Comparison of ENCODE assay signal across 9 mouse cellular contexts in genomic region chr2:20899301-20899700, GRCm38 (mm10).
DNase-seq lines count a peak whose midpoint lies in the region; ATAC-seq and TF ChIP-seq lines count a peak whose summit lies in the region.
"Had no signal": no experiment of that assay in that cellular context is flagged by ENCODE, and none has a peak within 500 bp of the region (broad histone marks: within the 10 kb centered on the region; RNA-seq: fewer than 3 reads in every experiment).

No protein-coding gene starts in this region.

- peak; percentile 43; the same call in 1 of the 2 replicates for ATAC-seq in liver, embryonic 14.5 days (ENCODE audit: insufficient read depth)

- H3K9ac ChIP-seq in liver, embryonic 14.5 days (replicated peaks): no peak overlapping the region
- H3K9ac ChIP-seq: lung, embryonic 15.5 days; stomach, embryonic 15.5 days had no signal

- no peak for DNase-seq in layer of hippocampus, adult 2 months (ENCODE audit: low spot score in 2 of 2)
- DNase-seq in layer of hippocampus, adult 18-20 months (ENCODE audit: low spot score in 2 of 2): no peak
- DNase-seq in c-Kit-positive CD71-positive TER-119-negative erythroid progenitor cells, embryonic 14.5 days (ENCODE audit: low read depth): peak; percentile 14
- DNase-seq in liver, embryonic 14.5 days (ENCODE audit: low read depth in 3 of 3, low spot score in 3 of 3): no peak
- DNase-seq in thymus, postnatal 0 days (ENCODE audit: low spot score): peak; percentile 34
- DNase-seq in retina, embryonic 14.5 days (ENCODE audit: low spot score): no peak
- DNase-seq in ovary, postnatal 10 days (ENCODE audit: low spot score): no peak

- TF ChIP-seq CTCF in layer of hippocampus, adult 2 months (conservative IDR thresholded peaks at IDR 0.05): no peak
- no peak for TF ChIP-seq CTCF in liver, embryonic 14.5 days (IDR thresholded peaks at IDR 0.05; ENCODE audit: low read depth)

- H3K27ac ChIP-seq in layer of hippocampus, adult 2 months: peak overlapping the region; percentile 15
- no peak overlapping the region for H3K27ac ChIP-seq in liver, embryonic 14.5 days
- H3K27ac ChIP-seq: lung, embryonic 15.5 days; stomach, embryonic 15.5 days had no signal

- TF ChIP-seq EP300 in liver, embryonic 14.5 days (IDR thresholded peaks at IDR 0.05; ENCODE audit: low read depth): no peak

- WGBS in liver, embryonic 14.5 days (ENCODE audit: insufficient replicate concordance): 15% methylated on average over 9 of the region's 9 CpGs

- H3K4me1 ChIP-seq in liver, embryonic 14.5 days (replicated peaks; ENCODE audit: control insufficient read depth in 2 of 2, insufficient read depth in 2 of 2, low read length in 1 of 2): peaks cover 0 to under 1% of the 10 kb centered on the region in 2 experiments; a peak in 1 of 4 replicates
- H3K4me1 ChIP-seq: lung, embryonic 15.5 days; stomach, embryonic 15.5 days had no signal

- no peaks in the 10 kb centered on the region for H3K9me3 ChIP-seq in liver, embryonic 14.5 days (ENCODE audit: control insufficient read depth, low read length)
- H3K9me3 ChIP-seq: lung, embryonic 15.5 days; stomach, embryonic 15.5 days had no signal

- no peak overlapping the region; the same call in 1 of the 2 replicates for H3K4me3 ChIP-seq in layer of hippocampus, adult 2 months
- H3K4me3 ChIP-seq in liver, embryonic 14.5 days (ENCODE audit: insufficient read depth in 1 of 2, low read depth in 2 of 2, low read length in 2 of 2): no peak overlapping the region
- H3K4me3 ChIP-seq: lung, embryonic 15.5 days; stomach, embryonic 15.5 days had no signal

- no peaks in the 10 kb centered on the region for H3K36me3 ChIP-seq in liver, embryonic 14.5 days (replicated peaks; ENCODE audit: control insufficient read depth, insufficient read depth, low read depth)
- H3K36me3 ChIP-seq: lung, embryonic 15.5 days; stomach, embryonic 15.5 days had no signal

- no peak overlapping the region for H3K4me2 ChIP-seq in liver, embryonic 14.5 days (ENCODE audit: low read depth)
- H3K4me2 ChIP-seq: lung, embryonic 15.5 days; stomach, embryonic 15.5 days had no signal

- H3K27me3 ChIP-seq in liver, embryonic 14.5 days (ENCODE audit: control insufficient read depth, insufficient read depth, low read length): no peaks in the 10 kb centered on the region
- H3K27me3 ChIP-seq: lung, embryonic 15.5 days; stomach, embryonic 15.5 days had no signal

Comparison
In these comparisons a context has a peak if more than half of its experiments do, and no peak if none do; other contexts are left out.
1. DNase-seq: peak in c-Kit-positive CD71-positive TER-119-negative erythroid progenitor cells, embryonic 14.5 days (single experiment) and thymus, postnatal 0 days (single experiment); none in layer of hippocampus, adult 2 months (0 of 2), layer of hippocampus, adult 18-20 months (0 of 2), liver, embryonic 14.5 days (0 of 3), retina, embryonic 14.5 days (single experiment) and ovary, postnatal 10 days (single experiment).